Mouse (Mus musculus) forebrain, postnatal 0 days (tissue): Measurements from ENCODE around the gene Rnf19b. TPM values are rescaled to one million over a fixed set of nuclear protein-coding genes. Genes with fewer than 3 reads are reported as not detected.

Experiments
- ATAC-seq: fragments of 200-750 bp; cut with Nextera tagmentation; 2 replicates; pipeline ENCODE4 v1.8.0; 2017; ENCODE audit warnings: mild to moderate bottlenecking, moderate library complexity
- DNase-seq: peaks from one replicate; pipeline ENCODE4 v3.0.0-alpha.2; 2015
- H3K27ac ChIP-seq: fragments of 300-500 bp; sonication (generic); 2 replicates; pipeline ENCODE4 v1.5.1; 2014; ENCODE audit warnings: low read depth, mild to moderate bottlenecking, antibody characterized with exemption, low read length, moderate library complexity, mixed read lengths
- H3K27me3 ChIP-seq: fragments of 300-500 bp; sonication (generic); 2 replicates; pipeline ENCODE4 v1.6.1; 2014; ENCODE audit warnings: mild to moderate bottlenecking, low read length, mixed read lengths; ENCODE audit not compliant: insufficient read depth
- H3K36me3 ChIP-seq: fragments of 300-500 bp; sonication (generic); 2 replicates; pipeline ENCODE4 v1.6.1; 2014; ENCODE audit warnings: mild to moderate bottlenecking, moderate library complexity; ENCODE audit not compliant: insufficient read depth
- H3K4me1 ChIP-seq: fragments of 300-500 bp; sonication (generic); 2 replicates; pipeline ENCODE4 v1.6.1; 2014; ENCODE audit warnings: antibody characterized with exemption; ENCODE audit not compliant: insufficient read depth
- H3K4me2 ChIP-seq: fragments of 300-500 bp; sonication (generic); 2 replicates; pipeline ENCODE4 v1.6.1; 2014; ENCODE audit warnings: low read depth, mild to moderate bottlenecking, moderate library complexity
- H3K4me3 ChIP-seq: fragments of 300-500 bp; sonication (generic); 2 replicates; pipeline ENCODE4 v1.5.1; 2014; ENCODE audit warnings: low read depth, low read length, mixed read lengths
- H3K9ac ChIP-seq: fragments of 300-500 bp; sonication (generic); 2 replicates; pipeline ENCODE4 v1.6.1; 2014; ENCODE audit warnings: mild to moderate bottlenecking
- H3K9me3 ChIP-seq: fragments of 300-500 bp; sonication (generic); 2 replicates; pipeline ENCODE4 v1.6.1; 2016; ENCODE audit warnings: low read length
- CTCF ChIP-seq: sonication (generic); IDR thresholded peaks from 2 replicates; pipeline ENCODE4 v1.5.1; 2016; ENCODE audit warnings: antibody characterized with exemption, control low read depth, low read depth
- WGBS: fragments of 180-500 bp; shearing (Covaris S2); extraction: QIAGEN DNeasy Blood & Tissue Kit; methylation state at CpG from one replicate; pipeline ENCODE4 v1.1.7; 2014; 5-methylcytosine and 5-hydroxymethylcytosine counted together
- polyA plus RNA-seq: library from polyadenylated mRNA; unstranded; fragments of >200 nt; fragmentation: Nextera tagmentation; extraction: Ambion mirVana; gene quantifications from 2 replicates; pipeline ENCODE4 v1.2.1, GENCODE M21; 2015
- total RNA-seq: library from RNA; depleted of rRNA; stranded (reverse); fragments of >200 nt; gene quantifications from 2 replicates; pipeline ENCODE4 v1.2.3, GENCODE M21; 2014

The Rnf19b gene
- total and polyA plus RNA-seq, 2 experiments from 2014 or later = 31.1 to 135 TPM

- TF ChIP-seq CTCF = no peak
- Histone ChIP-seq H3K9ac (no peak overlapping the region), H3K4me2 (no peak overlapping the region), H3K4me1 (0 out of 2 replicates have a peak, but pooled peaks cover 3% of the 10 kb centered on the region), H3K4me3 (no peak overlapping the region), H3K9me3 (no peaks in the 10 kb centered on the region), H3K36me3 (0 out of 2 replicates have a peak, but pooled peaks cover 3% of the 10 kb centered on the region), H3K27me3 (0 out of 2 replicates have a peak, but pooled peaks cover 3% of the 10 kb centered on the region), H3K27ac (no peak overlapping the region)
- DNase-seq = no peak
- 95% methylated on average over 8 of the region's 8 CpGs for WGBS
- ATAC-seq = no peak
Measured at GRCm38 (mm10) chr4:129116703-129117102, 58.6 kb downstream of the Rnf19b start.

GRCm38 (mm10) chr4:129117720-129118510, 59.8 kb downstream of the Rnf19b start:
- ATAC-seq = no peak
- TF ChIP-seq CTCF = no peak

GRCm38 (mm10) chr4:129119708-129120107, 61.6 kb downstream of the Rnf19b start:
- Histone ChIP-seq H3K4me3 (peak overlapping the region; percentile 59; the same call in 1 of the 2 replicates), H3K9me3 (no peaks in the 10 kb centered on the region), H3K4me2 (peak overlapping the region; percentile 91), H3K36me3 (no peaks in the 10 kb centered on the region), H3K27me3 (0 out of 2 replicates have a peak, but pooled peaks cover 3% of the 10 kb centered on the region), H3K27ac (no peak overlapping the region), H3K9ac (no peak overlapping the region), H3K4me1 (peaks cover 9% of the 10 kb centered on the region)
- DNase-seq = no peak
- ATAC-seq = no peak
- 69% methylated on average over 10 of the region's 10 CpGs for WGBS
- TF ChIP-seq CTCF = no peak

More at GRCm38 (mm10) chr4:129117720-129118510, 59.8 kb downstream of the Rnf19b start:
- 87% methylated on average over 14 of the region's 14 CpGs for WGBS
- H3K27me3 ChIP-seq = 0 out of 2 replicates have a peak, but pooled peaks cover 3% of the 10 kb centered on the region
- H3K4me1 ChIP-seq = peaks cover 9% of the 10 kb centered on the region; the same call in 1 of the 2 replicates
- no peaks in the 10 kb centered on the region for H3K9me3 ChIP-seq
- 0 out of 2 replicates have a peak, but pooled peaks cover 3% of the 10 kb centered on the region for H3K36me3 ChIP-seq
- no peak overlapping the region for H3K4me2 ChIP-seq
- H3K27ac ChIP-seq = no peak overlapping the region
- no peak overlapping the region for H3K4me3 ChIP-seq
- H3K9ac ChIP-seq = no peak overlapping the region
- no peak for DNase-seq

- WGBS = 2% methylated on average over 45 of the region's 59 CpGs
- peaks cover 13% of the 10 kb centered on the region for H3K4me1 ChIP-seq
- no peaks in the 10 kb centered on the region for H3K36me3 ChIP-seq
- no peaks in the 10 kb centered on the region for H3K9me3 ChIP-seq
- peak overlapping the region; percentile 80 for H3K9ac ChIP-seq
- ATAC-seq = peak; percentile 56
- peak; percentile 45 for TF ChIP-seq CTCF
- H3K4me3 ChIP-seq = peak overlapping the region; percentile 59
- H3K27ac ChIP-seq = peak overlapping the region; percentile 67
- peak; percentile 75 for DNase-seq
- peak overlapping the region; percentile 91 for H3K4me2 ChIP-seq
- H3K27me3 ChIP-seq = 0 out of 2 replicates have a peak, but pooled peaks cover 3% of the 10 kb centered on the region
Measured at GRCm38 (mm10) chr4:129120520-129121445, 62.7 kb downstream of the Rnf19b start.

GRCm38 (mm10) chr4:129121569-129122086, 63.6 kb downstream of the Rnf19b start, which contains the start of gene Hpca:
Hpca (minus strand) TSS chr4:129122036.
- peak within 1 kb of the TSS; percentile 91 for H3K4me2 ChIP-seq
- peak; percentile 50 for DNase-seq
- peak; percentile 58 for ATAC-seq
- no peak for TF ChIP-seq CTCF
- H3K36me3 ChIP-seq = no peaks in the 10 kb centered on the region
- no peaks in the 10 kb centered on the region for H3K9me3 ChIP-seq
- H3K4me3 ChIP-seq = peak within 1 kb of the TSS; percentile 59
- WGBS = 2% methylated on average over 17 of the region's 17 CpGs
- 0 out of 2 replicates have a peak, but pooled peaks cover 3% of the 10 kb centered on the region for H3K27me3 ChIP-seq
- H3K9ac ChIP-seq = peak within 1 kb of the TSS; percentile 80
- peak within 1 kb of the TSS; percentile 67 for H3K27ac ChIP-seq
- H3K4me1 ChIP-seq = peaks cover 13% of the 10 kb centered on the region

GRCm38 (mm10) chr4:129122107-129122506, 64.0 kb downstream of the Rnf19b start:
- peak overlapping the region; percentile 91 for H3K4me2 ChIP-seq
- ATAC-seq (no peak), DNase-seq (peak; percentile 62)
- no peaks in the 10 kb centered on the region for H3K36me3 ChIP-seq
- H3K27ac ChIP-seq = peak overlapping the region; percentile 67; the same call in 1 of the 2 replicates
- peak overlapping the region; percentile 59; the same call in 1 of the 2 replicates for H3K4me3 ChIP-seq
- no peak overlapping the region for H3K9ac ChIP-seq
- WGBS = 22% methylated on average over 9 of the region's 9 CpGs
- H3K27me3 ChIP-seq = 0 out of 2 replicates have a peak, but pooled peaks cover 3% of the 10 kb centered on the region
- H3K9me3 ChIP-seq = no peaks in the 10 kb centered on the region
- TF ChIP-seq CTCF = no peak
- H3K4me1 ChIP-seq = peaks cover 13% of the 10 kb centered on the region
